Mouse (Mus musculus) testis, postnatal 10 days (tissue): Measurements from ENCODE around the gene H6pd.

ENCODE experiments used
- DNase-seq: peaks from one replicate; pipeline ENCODE4 v3.0.0; 2021; ENCODE audit warnings: low spot score

Gene H6pd

DNA sequence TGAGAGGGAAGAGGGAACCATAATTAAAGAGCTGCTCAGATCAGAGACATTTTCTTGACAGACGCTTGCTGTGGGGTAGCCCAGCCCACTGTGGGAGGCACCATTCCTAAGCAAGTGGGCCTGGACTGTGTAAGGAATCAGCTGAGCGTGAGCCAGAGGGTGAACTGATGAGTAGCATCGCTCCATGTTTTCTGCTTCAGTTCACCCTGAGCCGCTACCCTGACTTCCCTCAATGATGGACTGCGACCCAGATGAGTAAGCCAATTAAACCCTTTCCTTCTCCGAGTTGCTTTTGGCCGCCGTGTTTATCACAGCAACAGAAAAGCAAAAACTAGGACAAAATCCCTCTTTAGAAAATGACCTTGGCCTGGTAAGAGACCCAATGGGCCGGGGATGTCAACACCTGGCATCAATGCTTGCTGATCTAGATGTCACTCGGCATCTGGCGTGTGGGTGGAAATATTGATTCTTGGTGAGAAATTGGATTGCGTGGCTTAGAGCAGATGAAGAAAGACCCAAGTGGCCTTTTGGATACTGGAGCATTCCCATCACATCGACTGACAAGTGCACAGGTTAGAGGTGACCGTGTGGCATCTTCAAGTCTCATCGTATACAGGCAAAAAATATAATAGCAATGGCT lies 11.0 kb upstream of the H6pd start:
- DNase-seq = no peak

DNA sequence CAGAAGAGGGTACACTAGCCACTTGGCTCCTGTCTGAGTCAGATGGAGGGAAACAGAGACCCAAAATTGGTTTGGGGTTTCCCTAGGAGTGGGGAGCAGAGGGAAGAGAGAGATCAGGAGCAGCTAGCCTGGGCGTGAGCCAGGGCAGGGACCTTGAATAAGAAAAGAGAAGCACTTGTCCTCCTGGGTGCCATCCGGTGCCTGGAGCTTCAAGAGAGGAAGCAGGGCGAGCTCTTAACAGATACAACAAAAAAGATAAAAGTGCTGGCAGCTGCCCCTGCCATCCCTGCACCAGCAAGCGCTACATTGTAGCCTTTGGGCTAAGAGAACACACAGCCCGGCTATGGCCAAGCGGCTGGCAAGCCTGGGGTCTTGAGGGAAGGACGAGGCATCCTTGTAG lies 6.6 kb upstream of the H6pd start:
- DNase-seq = peak; percentile 66

DNA sequence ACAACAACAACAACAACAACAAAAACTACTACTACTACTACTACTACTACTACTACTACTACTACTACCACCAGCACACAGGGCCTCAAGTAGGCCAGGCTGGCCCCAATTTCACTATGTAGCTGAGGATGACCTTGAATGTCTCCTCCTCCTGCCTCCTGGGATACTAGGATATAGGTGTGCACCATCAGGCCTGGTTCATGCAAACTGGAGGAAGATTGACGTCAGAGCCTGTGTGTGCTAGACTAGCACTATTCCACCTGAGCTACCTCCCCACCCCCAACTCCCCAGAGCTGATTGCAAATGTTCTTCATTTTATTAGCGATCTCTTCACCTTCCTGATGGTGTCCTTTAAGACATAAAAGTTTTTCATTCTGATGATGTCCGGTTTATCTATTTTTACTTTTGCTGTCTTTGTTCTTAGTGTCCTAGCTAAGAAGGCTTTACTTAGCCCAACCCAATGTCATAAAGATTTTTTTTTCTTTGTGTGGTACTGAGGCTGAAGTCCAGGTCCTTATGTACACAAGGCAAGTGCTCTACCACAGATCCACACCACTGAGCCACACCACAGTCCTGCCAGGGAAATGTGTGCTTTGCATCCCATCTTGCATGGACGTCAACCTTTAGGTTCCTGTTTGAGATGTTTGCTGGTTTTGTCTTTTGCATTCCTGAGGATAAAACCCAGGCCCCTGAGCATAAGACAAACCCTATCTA lies 5.7 kb upstream of the H6pd start:
- no peak for DNase-seq

DNA sequence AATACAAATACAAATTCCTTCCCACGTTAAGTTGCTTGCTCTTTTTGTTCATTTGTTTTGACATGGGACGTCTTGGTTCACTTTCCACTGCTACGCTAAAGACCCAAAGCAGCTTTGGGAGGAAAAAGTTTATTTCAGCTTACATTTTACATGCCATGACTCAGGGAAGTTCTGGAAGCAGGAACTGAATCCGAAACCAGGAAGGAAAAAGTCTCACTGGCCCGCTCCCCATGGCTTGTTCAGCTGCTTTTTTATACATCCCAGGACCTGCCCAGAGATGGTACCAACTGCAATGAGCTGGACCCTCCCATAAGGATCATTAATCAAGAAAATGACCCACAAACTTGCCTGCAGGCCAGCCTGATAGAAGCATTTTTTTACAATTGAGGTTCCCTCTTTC lies 5.0 kb upstream of the H6pd start:
- no peak for DNase-seq

DNA sequence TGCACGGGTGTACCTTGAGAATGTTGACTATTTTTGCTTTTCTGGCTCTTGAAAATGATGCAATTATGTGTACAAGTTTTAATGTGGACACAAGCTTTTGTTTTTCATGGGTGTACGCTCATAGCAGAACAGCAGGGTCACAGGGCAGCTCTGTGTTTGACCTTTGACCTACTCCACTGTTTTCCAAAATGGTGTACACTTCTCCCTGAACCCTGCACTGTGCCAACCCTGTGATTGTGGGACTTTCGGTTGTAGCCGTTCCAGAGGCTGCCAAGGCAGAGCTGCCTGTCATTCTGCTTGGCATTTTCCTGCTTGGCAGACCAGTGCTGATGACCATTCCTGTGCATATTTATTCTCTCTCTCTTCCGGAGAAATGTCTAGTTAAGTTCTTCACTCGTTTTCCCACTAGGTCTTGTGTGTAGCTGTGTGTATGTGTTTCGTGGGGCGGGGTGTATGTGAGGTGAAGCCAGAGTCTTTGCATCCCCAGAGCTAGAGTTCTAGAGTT lies 4.4 kb upstream of the H6pd start:
- no peak for DNase-seq

DNA sequence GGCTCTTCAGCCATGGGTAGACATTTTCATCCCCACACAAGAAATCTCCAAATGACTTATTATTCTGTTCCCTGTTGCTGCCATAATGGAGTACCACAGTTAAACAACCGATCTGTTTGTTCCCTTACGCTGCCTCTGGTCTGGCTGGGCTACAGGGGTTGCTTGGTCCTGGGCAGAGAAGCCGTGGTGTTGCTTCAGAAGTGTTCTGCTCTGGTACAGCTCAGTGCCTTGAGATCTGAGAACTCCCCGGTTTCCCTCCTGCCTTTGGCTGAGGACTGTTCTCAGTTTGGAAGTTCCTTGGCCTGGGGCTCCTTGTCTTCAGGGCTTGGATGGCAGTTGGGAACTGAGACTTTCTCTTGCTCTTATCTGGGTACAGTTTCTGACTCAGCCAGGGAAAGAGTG lies 3.5 kb upstream of the H6pd start:
- no peak for DNase-seq

DNA sequence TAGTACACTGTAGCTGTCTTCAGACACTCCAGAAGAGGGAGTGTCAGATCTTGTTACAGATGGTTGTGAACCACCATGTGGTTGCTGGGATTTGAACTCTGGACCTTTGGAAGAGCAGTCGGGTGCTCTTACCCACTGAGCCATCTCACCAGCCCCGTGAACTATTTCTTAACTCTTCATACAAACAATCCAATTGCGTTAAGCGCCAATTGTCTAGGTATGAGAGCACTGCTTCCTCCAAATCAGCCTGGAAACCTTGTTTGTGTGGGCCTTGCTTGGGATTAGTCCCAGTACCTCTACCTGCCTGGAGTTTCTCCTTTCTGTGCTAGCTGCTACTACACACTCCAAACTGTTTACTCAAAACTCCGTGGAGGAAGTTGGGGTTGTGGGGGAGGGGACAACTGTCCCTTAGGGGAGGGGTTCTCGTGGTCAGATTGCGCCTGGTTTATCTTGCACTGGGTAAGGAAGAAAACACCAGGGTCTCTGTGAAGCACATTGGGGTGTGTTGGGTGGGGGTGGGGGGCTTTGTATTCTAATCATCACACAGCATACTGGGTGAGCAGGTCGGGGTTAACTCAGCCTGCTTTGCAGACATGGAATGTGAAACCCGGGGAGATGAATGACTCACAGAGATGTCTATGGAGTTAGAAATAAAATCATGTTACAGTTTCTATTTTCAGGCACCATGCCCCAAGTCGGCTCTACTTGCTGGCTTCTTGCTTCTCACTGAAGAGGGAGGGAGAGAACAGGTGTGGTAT lies 2.9 kb upstream of the H6pd start:
- DNase-seq = no peak

DNA sequence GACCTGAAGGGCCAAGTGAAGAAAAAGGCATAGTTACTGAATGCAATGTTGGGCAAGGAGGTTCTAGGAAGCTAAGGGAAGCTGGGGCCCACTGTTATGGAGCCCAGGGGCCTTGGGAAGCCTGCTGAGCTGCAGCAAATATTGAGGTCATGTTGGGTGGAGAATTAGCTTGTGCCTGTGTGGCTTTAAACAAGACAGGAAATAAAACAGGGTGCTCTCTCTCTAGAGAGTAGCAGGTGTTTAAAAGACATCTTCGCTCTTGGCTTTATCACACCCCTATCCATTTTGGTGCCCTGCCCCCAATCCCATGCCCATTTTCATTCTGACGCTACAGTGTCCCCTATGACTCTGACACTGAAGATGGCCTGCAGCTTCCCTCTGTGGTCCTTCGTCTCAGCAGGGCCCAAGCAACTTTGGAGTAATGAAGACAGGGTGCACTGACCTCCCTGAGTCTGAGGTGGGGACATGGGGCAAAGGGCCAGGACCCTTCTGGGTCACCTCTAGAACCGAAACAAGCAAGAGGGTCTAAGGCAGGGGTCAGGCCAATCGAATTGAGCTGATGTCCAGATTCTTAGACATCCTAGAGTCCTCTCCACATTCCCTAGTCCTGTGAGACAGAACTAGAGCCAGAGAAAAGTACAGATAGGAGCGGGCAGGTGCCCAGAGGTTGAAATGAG lies 1.4 kb upstream of the H6pd start:
- DNase-seq = no peak

DNA sequence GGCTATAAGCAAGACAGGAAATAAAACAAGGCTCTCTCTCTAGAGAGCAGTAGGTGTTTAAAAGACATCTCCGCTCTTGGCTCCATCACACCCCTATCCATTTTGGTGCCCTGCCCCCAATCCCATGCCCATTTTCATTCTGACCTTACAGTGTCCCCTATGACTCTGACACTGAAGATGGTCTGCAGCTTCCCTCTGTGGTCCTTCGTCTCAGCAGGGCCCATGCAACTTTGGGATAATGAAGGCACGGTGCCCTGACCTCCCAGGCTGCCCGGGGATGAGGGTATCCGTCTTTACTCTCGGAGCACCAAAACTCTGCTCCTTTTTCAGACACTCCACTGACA lies 736 bp upstream of the H6pd start:
- DNase-seq = no peak

DNA sequence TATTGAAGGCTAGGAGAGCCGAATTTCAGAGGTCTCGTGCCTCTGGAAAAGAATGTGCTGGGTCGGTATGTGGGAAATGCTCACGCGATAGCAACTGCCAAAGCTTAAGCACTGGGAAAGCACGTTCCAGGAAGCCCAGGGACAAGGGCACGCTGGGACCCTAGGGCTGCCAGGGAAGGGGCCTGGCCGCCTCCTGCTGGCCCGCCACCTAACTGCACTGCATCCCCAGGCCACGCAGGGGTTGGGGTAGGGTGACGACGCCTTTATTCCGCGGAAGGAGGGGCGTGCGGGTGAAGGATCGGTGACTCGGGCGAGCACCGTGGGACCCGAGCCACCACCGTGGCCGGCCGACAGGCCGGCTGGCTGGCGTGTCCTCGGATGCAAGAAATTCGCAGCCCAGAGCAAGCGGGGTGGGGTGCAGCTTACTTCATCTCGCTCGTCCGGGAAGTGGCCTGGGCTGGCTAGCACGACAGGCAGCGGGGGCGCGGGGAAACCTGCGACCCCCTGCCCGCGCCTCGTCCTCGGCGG lies 434 bp downstream of the H6pd start:
- DNase-seq = peak; percentile 83

DNA sequence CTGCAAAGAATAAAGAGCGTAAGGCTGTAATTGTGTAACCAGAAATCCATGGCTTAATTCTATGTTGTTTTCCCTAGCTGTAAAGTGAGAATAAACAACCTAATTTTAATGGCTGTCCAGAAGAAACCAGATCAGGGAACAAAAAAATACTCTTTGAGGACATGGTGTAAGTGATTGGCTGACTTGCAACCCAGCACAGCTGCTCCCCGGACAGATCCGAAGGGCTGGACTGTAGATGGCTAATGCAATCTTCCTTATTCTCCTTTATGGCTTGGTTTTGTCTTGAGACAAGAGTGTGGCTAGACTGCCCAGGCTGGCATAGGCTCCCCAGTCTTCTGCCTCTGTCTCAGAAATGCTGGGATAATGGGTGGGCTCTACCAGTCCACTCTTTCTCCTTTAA lies 1.4 kb downstream of the H6pd start:
- no peak for DNase-seq

DNA sequence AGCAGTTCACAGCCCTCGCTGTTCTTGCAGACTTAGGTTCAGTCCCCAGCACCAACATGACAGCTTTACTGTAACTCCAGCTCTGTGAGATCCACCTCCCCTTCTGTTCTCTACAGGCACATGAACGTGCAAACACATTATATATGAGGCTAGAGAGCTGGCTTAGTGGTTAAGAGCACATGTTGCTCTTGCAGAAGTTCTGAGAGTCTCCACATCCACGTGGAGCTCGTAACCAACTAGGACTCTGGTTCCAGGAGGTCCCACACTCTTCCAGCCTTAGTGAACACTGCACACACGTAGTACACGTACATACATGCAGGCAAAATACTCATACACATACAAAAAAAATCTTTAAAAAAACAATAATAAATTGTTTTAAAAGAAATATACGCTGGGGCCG lies 1.8 kb downstream of the H6pd start:
- no peak for DNase-seq

DNA sequence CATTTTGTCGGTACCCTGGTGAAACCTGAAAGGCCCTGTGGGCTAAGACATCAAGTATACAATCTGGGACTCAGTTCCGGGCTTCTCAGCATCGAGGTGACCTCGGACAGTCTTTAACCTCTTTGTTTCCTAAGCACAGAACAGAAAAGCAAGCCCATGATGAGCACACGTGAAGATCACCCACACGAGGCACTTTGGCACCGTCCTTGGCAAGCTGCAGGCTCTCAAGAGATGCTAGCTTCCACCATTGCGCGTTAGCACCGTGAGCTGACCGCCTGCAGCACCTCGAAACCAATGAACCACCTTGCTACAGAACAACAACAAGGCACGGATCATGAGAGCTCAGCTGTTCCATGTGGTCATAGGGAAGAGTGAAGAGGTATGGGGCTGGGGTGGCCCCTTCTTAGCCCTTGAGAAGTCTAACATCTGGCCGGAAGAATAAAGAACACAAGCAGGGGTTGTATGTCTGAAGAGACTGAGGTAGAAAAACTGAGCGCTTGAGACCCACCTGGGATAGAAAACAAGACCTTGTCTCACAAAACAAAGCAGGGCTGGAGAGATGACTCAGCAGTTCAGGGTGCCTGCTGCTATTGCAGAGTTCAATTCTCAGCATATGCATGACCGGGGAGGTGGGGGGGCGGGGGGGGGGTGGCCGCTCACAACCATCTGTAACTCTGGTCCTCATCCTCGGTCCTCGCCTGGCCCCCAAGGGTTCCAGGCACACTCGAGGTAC lies 2.5 kb downstream of the H6pd start:
- no peak for DNase-seq

DNA sequence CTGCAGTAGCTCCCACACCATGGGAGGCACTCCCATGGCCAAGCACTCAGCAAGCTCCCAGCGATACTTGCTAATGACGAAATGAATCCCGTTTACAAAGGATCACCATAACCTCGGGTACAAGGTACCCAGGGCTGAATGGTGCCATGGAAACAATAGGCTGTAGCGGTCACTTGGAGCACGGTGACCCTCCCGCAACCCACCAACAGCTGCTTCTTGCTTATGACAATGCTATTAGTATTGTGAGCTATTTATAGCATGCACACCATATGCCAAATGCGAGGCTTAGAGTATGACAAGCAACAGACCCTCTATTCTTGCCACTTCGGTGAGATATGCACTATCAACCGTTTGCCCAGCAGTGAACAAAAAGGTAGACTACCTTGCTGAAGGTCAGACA lies 3.6 kb downstream of the H6pd start:
- DNase-seq = no peak

DNA sequence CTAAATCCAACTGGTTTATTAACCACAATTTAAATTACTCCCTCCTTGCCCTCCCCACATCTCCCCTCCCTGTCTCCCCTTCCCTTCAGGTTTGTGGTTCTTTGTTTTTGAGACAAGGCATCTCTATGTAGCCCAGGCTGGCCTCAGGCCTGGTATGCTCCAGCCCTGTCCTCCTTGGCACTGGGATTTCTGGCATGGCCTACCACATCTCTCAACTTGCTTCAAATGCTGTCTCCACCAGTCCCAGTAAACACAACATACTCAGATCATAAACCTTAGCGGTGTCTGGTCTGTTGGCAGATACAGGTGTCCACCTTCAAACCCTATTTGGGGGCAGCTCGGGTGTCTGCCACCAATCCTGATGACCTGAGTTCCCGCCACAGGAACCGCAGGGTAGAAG lies 5.2 kb downstream of the H6pd start:
- no peak for DNase-seq

DNA sequence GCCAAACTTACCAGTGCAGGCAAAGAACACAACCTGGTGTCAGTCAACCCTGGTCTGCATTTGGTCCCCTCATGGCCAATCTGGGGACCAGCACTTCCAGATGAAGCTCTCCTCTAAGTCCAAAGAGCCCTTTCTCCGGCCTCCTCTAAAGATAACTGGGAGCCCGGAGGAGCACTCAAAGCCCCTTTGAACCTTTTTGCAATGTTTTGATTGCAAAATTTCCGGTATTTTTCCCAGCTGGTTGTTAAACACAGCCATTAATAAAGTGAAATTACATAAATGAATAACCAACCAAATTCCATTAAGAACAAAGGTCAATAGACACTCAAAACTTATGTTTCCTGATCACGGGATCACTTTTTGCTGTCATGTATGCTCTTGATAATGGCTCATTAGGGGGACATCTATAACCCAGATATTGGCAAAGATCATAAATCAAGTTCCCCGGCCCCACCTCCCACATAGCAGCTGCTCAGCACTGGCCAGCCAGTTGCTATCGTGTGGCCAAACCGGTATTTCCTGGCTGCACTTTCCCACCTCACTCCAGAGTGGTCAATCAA lies 5.7 kb downstream of the H6pd start:
- no peak for DNase-seq

DNA sequence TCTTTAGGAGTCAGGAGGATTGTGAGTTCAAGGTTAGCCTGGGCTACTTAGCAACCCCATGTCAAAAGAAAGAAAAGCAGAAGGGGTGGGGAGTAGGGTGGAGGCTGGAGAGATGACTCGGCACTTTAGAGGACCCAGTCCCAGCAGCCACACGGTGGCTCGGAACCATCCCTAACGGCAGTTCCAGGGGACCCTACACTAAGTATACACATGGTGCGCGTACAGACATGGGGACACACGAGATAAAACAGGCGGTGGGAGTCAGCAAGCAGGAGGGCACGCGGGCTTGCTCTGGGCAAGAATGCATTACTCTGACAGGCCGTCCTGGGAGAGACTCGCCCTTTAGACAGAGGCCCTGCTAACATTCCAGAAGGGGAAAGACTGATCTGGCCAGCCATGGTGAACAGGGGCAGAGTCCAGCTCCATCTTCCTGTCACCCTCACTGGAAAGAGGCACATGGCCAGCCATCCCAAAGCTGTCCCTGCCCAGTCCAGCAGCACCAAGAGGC lies 6.7 kb downstream of the H6pd start:
- no peak for DNase-seq

DNA sequence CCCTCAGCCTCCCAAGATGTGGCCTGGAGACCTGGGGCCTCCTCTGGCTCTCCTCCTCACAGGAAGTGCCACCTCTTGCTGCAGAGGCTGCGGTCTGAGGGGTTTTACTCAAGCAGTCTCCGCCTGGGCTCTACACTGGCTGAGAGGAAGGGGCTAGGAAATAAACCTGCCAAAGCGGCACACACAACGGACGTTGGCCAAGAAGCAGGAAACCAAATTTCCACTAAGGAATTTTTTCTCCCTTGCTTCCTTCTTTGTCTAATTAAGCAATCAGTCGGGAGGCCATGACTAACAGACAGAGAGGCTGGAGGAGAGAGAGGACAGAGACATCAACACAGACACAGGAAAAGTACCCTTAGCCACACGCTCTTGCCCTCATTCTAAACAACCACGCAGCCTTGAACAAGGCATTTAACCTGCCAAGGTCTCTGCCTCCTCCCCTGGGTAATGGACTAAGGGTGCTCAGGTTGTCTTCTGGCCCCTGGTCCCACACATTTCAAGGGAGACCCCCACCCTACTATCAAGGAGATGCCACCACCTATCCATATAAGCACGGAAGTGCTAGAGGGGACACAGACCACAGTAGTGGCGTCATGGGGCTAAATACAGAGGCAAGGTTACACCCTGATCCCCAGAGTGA lies 7.5 kb downstream of the H6pd start:
- no peak for DNase-seq

DNA sequence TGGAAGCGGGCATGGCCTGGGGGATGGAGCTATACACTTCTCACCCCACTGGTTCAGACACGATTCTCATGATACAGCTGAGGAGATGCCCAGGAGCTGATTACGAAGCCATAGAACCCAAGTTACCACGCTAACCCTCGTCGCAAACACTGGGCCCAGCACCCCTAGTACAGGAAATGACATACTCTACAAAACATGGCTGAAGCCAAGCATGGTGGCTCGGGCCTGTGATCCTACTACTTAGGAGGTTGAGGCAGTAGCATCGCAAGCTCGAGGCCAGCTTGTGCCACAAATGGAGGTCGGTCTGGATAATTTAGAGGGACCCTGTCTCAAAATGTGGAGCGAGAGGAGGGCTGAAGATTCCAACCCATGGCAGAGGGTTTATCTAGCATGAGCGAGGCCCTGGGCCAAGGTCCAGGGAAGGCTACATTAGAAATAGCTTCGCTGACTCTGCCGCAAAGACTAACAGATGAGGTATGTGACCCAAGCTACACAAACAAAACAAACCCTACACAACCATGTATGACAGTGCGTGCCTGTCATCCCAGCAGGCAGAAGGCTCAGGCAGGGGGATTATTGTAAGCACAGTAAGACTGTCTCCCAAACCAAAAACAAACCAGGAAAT lies 8.8 kb downstream of the H6pd start:
- DNase-seq = no peak

DNA sequence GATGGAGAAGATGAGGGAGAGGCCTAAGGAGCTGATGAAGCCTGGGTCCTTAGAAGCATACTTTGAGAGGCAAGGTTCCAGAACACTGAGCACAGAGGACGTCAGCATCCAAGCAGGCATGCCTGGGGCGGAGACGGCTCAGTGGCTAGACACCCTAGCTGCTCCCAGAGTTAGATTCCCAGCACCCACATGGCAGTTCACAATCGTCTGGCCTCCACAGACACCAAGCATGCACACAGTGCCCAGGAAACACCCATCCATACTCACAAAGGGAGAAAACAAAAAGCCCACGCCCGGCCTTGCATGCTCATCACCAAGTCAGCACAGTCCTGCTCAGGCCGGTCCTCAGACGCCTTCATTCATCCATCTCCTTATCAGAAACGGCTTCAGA lies 9.3 kb downstream of the H6pd start:
- no peak for DNase-seq
